Mouse (Mus musculus): ENCODE data around the gene Fbp1. TPM values are rescaled to one million over a fixed set of nuclear protein-coding genes. Genes with fewer than 3 reads are reported as not detected.

Fbp1 gene
- 1 to 10 TPM; 1.6 to 3.5 TPM for total RNA-seq (2023)

DNA sequence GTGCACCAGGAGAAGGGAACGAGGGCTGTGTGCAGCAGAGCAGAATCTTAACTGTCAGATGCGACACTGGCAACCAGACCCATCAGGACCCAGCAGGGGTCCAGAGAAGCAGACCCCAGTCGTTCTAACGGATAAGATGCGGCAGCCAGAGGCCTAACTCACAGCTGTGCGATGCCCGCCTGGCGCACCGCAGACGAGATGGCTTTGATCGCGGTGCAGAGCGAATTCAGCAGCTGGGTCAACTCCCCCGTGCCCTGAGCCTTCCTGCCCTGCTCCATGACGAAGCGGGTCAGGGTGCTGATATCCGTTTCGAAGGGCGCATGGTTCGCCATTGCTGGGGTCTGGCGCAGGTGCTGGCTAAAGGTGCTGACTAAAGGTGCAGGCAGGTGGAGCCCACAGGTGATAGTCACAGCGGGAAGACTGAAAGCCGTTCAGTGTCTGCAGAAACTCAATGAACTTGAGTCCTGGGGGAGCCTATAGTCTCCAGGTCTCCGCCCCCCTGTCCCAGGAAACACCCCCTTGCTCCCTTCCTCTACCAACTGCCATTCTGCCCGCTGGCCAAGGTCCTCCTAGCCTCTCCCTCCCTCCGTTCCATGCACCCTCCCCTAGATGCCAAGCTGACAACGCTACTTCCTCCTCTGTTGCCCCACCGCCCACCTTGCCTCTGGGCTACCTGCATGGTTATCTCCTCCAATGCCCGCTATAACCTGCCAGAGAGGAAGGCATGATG is at the start of gene Fbp1:
Gene Fbp1 (minus strand): TSS at position 571 of the 730 bp plus-strand sequence.

GRCm38 (mm10) chr13:62857941-62858915 is 29.9 kb downstream of the Fbp1 start, which contains the start of gene Fbp2:
TSS of gene Fbp2 (minus strand) at chr13:62858422.

Other genes starting within 250 kb of the Fbp1 start
- 1 to 10 TPM; 8.0 to 8.3 TPM for gene Platr25, start 127.6 kb downstream of the Fbp1 start, total RNA-seq (2023)
- 1 to 10 TPM; 1.1 to 2.1 TPM for gene Gm5141, start 102.5 kb downstream of the Fbp1 start, total RNA-seq (2023)
- gene Fbp2, start 29.9 kb downstream of the Fbp1 start, total RNA-seq (2023), result not detected
- gene 2010111I01Rik, start 76.6 kb upstream of the Fbp1 start, total RNA-seq (2023), result 10 to 100 TPM; 19.6 to 24.2 TPM